In the genomic region with DNA sequence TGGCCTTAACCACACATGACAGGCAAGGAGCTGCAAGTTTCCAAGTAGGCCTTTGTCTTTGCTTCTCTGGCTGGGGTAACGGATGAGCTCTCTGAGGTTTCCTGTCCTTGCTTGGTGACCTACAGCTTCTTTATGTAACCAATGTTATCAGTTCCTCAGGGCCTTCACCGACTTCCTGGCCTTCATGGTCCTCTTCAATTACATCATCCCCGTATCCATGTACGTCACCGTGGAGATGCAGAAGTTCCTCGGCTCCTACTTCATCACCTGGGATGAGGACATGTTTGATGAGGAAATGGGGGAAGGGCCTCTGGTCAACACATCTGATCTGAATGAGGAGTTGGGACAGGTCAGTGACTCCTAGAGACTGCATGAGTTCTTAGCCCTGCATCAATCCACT, we compare ENCODE assay signal across 16 mouse cellular contexts.
"Had no signal": no experiment of that assay in that cellular context is flagged by ENCODE, and none has a peak within 500 bp of the region (broad histone marks: within the 10 kb centered on the region; RNA-seq: fewer than 3 reads in every experiment).

No protein-coding gene starts in this region.

- ATAC-seq: hindbrain, embryonic 16.5 days; inflammation-experienced regulatory T-cells, adult 6 months; intestine, embryonic 15.5 days; intestine, postnatal 0 days had no signal

- DNase-seq: gastrocnemius, postnatal 14 days; gastrocnemius, postnatal 36 days; heart, adult 18-20 months; heart, postnatal 10 days; heart, postnatal 4 days; kidney, adult 18-20 months; kidney, adult 8-10 months; kidney, postnatal 10 days; kidney, postnatal 25 days; kidney, postnatal 4 days; left cerebral cortex, postnatal 4 days; liver had no signal
